Mouse (Mus musculus) bone marrow macrophage, adult 2 months (primary cell): ENCODE data around the gene Ndc80.

ENCODE experiments used
- CTCF ChIP-seq: IDR thresholded peaks from 2 replicates; pipeline ENCODE4 v1.5.1; 2012; ENCODE audit warnings: low read depth, mild to moderate bottlenecking, low read length, moderate library complexity
- POLR2A ChIP-seq: IDR thresholded peaks from 2 replicates; pipeline ENCODE4 v1.6.1; 2012; ENCODE audit warnings: mild to moderate bottlenecking, low read depth, low read length, borderline replicate concordance

DNA sequence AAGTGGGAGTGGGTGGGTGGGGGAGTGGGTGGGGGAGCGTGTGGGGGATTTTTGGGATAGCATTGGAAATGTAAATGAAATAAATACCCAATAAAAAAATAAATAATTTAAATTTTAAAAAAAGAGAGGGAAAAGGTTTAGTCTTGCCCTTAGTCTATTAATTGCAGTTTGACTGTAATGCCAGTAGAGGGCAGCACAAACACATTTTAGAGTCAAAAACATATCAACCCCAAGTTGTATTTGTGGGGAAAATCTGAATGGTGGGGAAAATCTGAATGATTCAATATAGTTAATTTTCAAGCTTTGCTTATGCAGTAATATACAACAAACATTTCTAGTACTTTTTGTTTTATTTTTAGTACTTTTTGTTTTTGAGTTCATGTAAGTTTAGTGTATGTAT lies 21.9 kb upstream of the Ndc80 start:
- no peak for TF ChIP-seq CTCF
- TF ChIP-seq POLR2A, result no peak
